Mouse (Mus musculus): ENCODE results near the gene Baz1b.

Baz1b gene

GRCm38 (mm10) chr5:135186621-135187348 lies at the start of gene Baz1b:
Gene Baz1b, plus strand, starts transcription at chr5:135187264.
- peak; percentile 96 for DNase-seq (ENCODE audit: low spot score)

DNA sequence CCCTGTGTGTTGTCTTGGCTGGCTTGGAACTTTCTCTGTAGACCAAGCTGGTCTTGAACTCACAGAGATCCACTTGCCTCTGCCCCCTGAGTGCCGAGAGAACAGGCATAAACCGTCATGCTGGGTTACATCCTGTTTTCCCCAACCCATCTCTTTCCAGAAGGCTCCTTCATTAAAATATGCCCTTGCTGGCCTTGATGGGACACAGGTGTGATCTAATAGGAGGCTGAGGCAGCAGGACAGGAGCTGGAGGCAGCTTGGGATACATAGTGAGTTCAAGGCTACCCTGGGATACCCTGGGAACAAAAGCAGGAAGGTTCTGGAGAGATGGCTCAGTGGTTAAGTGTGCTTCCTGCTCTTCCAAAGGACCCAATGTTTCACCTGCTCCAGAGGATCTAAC lies 47.2 kb upstream of the Baz1b start:
- no peak for DNase-seq (ENCODE audit: low spot score)

- DNase-seq (ENCODE audit: low spot score) = no peak
Observed at GRCm38 (mm10) chr5:135144469-135144868, 42.6 kb upstream of the Baz1b start.

DNA sequence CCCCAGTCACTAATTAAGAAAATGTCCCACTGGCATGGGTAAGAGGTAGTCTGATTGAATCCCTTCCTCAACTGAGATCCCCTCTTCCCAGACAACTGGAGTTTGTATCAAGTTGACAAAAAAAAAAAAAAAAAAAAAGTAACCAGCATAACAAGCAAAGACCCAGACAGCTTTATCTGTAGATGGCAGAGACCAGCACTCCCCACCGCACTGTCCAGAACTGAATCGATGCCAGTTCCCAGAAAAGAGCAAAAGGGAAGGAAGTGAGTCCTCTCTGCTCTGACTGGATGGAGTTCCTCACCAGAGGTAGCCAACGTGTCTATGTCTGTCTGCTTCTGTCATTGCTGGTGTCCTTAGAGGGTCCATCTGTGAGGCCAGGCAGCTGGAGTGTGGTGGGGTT lies 41.5 kb upstream of the Baz1b start:
- DNase-seq (ENCODE audit: low spot score) = no peak

- no peak for DNase-seq (ENCODE audit: low spot score)
Observed at GRCm38 (mm10) chr5:135145955-135146354, 41.1 kb upstream of the Baz1b start.

- no peak for DNase-seq (ENCODE audit: low spot score)
Observed at GRCm38 (mm10) chr5:135148715-135149052, 38.4 kb upstream of the Baz1b start.

- DNase-seq (ENCODE audit: low spot score) = peak; percentile 95
Observed at GRCm38 (mm10) chr5:135149053-135149819, 37.8 kb upstream of the Baz1b start, which contains the start of gene Tbl2. Gene Tbl2, plus strand, starts transcription at chr5:135149657.

- no peak for DNase-seq (ENCODE audit: low spot score)
Observed at GRCm38 (mm10) chr5:135149820-135150178, 37.3 kb upstream of the Baz1b start.

- DNase-seq (ENCODE audit: low spot score) = no peak
Observed at GRCm38 (mm10) chr5:135156496-135156895, 30.6 kb upstream of the Baz1b start.

DNA sequence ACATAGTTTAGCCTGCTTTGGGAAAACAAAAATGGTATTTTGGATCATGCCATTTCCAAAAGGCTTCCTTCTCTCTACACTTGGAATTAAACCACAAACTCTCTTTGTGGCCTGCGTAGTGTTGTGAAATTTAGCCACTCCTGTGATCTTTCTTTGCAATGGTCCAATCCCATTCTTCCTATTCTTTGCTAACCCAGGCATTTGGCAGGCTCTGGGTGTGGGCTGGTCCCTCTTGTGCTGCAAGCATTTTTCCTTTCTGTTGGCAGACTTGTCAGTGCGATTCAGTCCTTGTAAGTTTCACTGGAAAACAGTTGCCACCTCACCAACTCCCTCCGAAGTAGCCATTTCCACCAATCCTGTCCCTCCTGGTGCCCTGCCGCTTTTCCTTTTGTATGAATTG lies 25.8 kb upstream of the Baz1b start:
- DNase-seq (ENCODE audit: low spot score) = no peak

- no peak for DNase-seq (ENCODE audit: low spot score)
Observed at GRCm38 (mm10) chr5:135161650-135162049, 25.4 kb upstream of the Baz1b start.

GRCm38 (mm10) chr5:135162361-135162760 lies 24.7 kb upstream of the Baz1b start:
- DNase-seq (ENCODE audit: low spot score) = no peak

GRCm38 (mm10) chr5:135162821-135163220 lies 24.2 kb upstream of the Baz1b start:
- no peak for DNase-seq (ENCODE audit: low spot score)

DNA sequence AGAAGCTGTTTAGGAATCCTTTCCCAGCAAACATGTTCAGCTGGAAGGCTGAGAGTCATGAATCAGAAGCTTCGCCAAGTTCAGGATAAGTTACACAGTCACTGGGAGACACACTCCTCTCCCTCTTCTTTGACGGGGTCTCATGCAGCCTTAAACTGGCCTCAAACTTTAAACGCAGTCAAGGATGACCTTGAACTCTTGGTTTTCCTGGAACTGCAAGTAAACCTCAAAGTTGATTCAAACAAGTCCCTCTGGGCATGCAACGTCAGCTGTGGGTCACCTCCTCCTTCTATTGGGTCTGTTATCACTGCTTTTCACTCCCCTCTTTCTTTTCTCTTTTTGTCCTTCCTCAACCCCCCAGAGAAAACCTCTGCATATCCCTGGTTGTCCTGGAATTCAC lies 20.2 kb upstream of the Baz1b start:
- DNase-seq (ENCODE audit: low spot score) = no peak

GRCm38 (mm10) chr5:135167469-135167868 lies 19.6 kb upstream of the Baz1b start:
- DNase-seq (ENCODE audit: low spot score) = no peak

DNA sequence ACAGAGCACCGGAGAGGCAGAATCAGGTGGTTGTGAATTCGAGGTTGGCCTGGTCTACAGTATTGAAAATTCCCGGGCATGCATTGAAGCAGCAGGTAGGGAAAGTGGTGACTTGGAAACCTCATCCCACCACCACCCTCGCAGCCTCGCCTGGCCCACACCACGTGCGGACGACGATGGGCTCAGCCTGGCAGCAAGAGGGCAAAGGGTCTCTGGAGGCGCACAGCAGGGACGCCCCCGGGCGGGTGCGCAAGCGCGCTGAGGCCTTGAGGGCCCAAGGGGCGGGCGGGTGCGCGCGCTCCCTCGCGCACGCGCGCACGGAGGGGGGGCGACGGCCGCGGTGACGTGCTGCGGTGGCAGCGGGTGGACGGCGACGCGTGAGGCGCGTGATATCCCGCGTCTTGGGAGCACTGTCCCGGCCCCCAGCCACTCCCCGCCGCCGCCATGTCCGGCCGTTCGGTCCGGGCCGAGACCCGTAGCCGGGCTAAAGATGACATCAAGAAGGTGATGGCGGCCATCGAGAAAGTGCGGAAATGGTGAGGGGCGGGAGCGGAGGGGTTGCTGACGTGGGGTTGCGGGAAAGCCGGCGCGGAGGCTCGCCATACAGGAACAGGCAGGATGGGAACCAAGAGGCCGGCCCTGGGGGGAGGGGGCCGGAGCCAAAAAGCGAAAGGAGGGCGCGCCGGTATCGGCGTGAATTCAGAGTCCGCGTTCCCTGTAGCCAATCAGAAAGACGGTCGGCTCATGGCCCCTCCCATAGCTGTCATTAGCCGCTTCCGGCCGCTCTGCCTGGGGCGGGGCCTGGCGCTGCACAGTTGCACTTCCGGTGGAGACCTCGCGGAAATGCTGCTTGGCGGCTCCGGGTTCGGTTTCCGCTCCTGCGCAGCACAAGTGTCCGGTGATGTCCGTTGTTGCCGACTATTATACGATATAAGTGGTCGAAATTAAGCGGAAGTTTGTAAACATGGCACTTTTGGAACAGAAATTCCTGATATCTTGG lies 18.7 kb upstream of the Baz1b start, which contains the start of gene Bcl7b:
TSS of gene Bcl7b (plus strand) at position 221 of the 1,000 bp plus-strand sequence.
- DNase-seq (ENCODE audit: low spot score) = peak; percentile 92

DNA sequence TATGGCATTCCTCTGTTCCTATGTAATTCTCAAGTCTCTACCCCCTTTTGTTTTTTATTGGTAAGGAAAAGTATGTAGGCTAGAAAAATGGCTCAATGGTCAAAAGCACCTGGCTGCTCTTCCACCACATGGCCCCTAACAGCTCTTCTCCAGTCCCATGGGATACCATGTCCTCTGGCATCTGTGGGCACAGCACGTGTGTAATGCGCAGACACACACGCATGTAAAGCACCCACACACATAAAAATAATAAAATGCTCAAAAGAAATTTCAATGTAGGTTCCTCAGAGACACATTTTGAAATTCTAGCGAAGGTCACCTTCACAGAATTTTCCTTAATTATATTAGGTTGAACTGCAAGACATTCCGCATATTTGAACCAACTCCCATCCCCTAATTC lies 17.6 kb upstream of the Baz1b start:
- DNase-seq (ENCODE audit: low spot score) = no peak

- DNase-seq (ENCODE audit: low spot score) = no peak
Observed at GRCm38 (mm10) chr5:135171688-135172220, 15.3 kb upstream of the Baz1b start.

DNA sequence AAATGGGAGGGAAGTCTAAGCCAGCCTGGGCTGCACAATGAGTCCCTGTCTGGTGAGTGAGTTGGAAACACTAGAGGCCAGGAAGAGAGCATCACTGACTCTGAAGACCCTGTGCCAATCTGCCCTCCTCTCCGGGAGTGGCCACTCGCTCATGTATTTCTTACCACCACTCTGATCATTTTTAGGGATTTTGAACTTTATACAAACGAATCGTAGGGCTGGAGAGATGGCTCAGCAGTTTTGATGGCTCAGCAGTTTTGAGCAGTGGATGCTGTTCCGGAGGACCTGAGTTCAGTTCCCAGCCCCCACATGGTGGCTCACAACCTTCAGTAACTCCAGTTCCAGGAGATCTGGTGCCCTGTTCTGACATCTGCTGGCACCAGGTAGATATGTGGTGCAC lies 14.1 kb upstream of the Baz1b start:
- no peak for DNase-seq (ENCODE audit: low spot score)

- no peak for DNase-seq (ENCODE audit: low spot score)
Observed at GRCm38 (mm10) chr5:135175086-135175485, 12.0 kb upstream of the Baz1b start.

DNA sequence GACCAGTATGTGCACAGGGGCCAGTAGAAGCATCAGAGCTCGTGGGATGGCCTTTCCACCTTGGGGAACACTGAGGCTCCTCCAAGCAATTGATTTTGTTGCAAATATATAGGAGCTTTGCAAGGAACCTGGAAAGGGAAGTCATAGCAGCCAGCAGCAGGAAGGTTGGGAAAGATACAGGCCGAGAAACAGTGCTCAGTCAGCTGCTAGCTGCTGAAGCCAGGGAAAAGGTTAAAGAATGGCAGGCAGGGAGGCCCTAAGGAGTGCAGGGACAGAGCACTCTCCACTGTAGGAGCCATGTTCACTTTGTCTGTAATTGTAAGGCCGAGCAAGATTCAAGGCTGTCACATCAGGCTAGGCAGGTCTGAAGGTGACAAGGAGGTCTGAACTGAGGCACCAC lies 8.5 kb upstream of the Baz1b start:
- no peak for DNase-seq (ENCODE audit: low spot score)

DNA sequence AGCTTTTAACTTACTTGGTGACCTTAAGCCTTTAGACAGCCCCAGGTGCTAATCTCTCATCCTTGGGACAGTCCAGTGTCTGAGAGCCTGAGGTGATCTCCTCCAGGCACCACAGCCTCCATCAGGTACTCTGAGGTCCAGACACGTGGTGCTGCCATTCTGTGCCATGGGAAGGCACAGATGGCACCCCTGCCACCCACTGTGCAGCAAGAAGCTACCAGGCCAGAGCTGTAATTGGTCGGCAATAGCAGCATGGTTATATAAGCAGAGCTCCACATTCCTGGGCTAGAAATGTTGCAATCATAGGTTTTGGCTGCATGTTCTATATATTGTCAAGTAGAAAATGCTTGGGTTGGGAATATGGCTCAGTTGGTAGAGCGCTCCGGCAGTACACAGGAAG lies 8.1 kb upstream of the Baz1b start:
- DNase-seq (ENCODE audit: low spot score) = no peak
